Mouse (Mus musculus): ENCODE results near the gene Hist1h3g. TPM values are rescaled to one million over a fixed set of nuclear protein-coding genes. Genes with fewer than 3 reads are reported as not detected.
"Not testable (repeated sequence)": the region's sequence is repeated elsewhere in the genome, so short reads cannot be mapped to it uniquely, and the experiment has no call there.

The Hist1h3g gene
- polyA plus RNA-seq, 1 experiment from 2014 or later, result 4.1 TPM

DNA sequence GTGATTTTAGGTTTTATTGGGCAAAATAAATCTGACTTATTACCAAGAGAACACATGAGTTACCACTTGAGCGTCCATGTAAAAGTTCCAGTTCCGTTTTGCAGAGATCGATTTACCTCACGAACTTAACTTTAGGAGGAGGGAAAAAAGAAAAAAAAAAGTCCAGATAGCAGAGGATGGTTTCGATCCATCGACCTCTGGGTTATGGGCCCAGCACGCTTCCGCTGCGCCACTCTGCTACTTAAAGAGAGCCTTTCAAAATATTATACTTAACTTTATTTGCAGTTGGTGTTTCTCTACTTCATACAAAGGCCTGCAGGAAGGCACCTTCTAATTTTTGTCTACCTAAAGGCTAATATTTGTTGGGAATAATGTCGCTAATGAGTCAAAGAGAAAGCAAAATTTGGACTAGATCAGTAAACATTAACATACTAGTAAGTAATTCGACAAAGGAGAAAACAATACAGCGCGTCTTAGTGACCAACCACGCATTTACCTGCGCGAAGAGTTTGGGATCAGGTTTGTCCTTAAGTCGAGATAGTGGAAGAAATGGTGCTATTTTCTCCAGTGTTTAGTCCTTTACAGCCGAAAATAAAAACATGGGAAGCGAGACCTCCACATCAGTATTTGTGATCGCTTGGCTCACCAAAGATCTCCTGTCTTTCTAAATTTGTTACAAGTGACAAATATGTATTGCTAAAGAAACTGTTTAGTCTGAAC lies 4.9 kb upstream of the Hist1h3g start:
- Histone ChIP-seq H3K36me3 (ENCODE audit: control insufficient read depth, insufficient read depth, low read length) (no peaks in the 10 kb centered on the region), H3K9ac (ENCODE audit: low read depth, low read length) (peak overlapping the region; percentile 79), H3K4me2 (ENCODE audit: low read depth, low read length) (peak overlapping the region; percentile 78), H3K4me1 (ENCODE audit: control insufficient read depth, insufficient read depth, low read length) (peaks cover 21% of the 10 kb centered on the region), H3K27me3 (replicated peaks; ENCODE audit: control insufficient read depth, insufficient read depth, low read length) (no peaks in the 10 kb centered on the region), H3K27ac (replicated peaks; ENCODE audit: low read depth, low read length) (peak overlapping the region; percentile 99), H3K9me3 (ENCODE audit: control insufficient read depth, low read length) (no peaks in the 10 kb centered on the region), H3K4me3 (ENCODE audit: low read depth, low read length) (peak overlapping the region; percentile 56)
- DNase-seq (ENCODE audit: low spot score) (peak; percentile 68), ATAC-seq (ENCODE audit: low read depth) (no peak)
- under 1% methylated on average over 20 of the region's 20 CpGs for WGBS

- ATAC-seq (ENCODE audit: low read depth) (peak; percentile 84), DNase-seq (ENCODE audit: low spot score) (peak; percentile 98)
- peaks cover 23% of the 10 kb centered on the region for H3K4me1 ChIP-seq (ENCODE audit: control insufficient read depth, insufficient read depth, low read length)
- peak within 1 kb of the TSS; percentile 78 for H3K4me2 ChIP-seq (ENCODE audit: low read depth, low read length)
- H3K9me3 ChIP-seq (ENCODE audit: control insufficient read depth, low read length), result no peaks in the 10 kb centered on the region
- H3K9ac ChIP-seq (ENCODE audit: low read depth, low read length), result peak within 1 kb of the TSS; percentile 79
- H3K27ac ChIP-seq (replicated peaks; ENCODE audit: low read depth, low read length), result peak within 1 kb of the TSS; percentile 99
- H3K27me3 ChIP-seq (replicated peaks; ENCODE audit: control insufficient read depth, insufficient read depth, low read length), result no peaks in the 10 kb centered on the region
- no peaks in the 10 kb centered on the region for H3K36me3 ChIP-seq (ENCODE audit: control insufficient read depth, insufficient read depth, low read length)
- peak within 1 kb of the TSS; percentile 56 for H3K4me3 ChIP-seq (ENCODE audit: low read depth, low read length)
- WGBS, result under 1% methylated on average over 43 of the region's 70 CpGs
These were observed 4.0 kb upstream of the Hist1h3g start, which contains the start of gene Hist1h4h for GRCm38 (mm10) chr13:23530901-23531875. Hist1h4h (plus strand) TSS chr13:23531050.

DNA sequence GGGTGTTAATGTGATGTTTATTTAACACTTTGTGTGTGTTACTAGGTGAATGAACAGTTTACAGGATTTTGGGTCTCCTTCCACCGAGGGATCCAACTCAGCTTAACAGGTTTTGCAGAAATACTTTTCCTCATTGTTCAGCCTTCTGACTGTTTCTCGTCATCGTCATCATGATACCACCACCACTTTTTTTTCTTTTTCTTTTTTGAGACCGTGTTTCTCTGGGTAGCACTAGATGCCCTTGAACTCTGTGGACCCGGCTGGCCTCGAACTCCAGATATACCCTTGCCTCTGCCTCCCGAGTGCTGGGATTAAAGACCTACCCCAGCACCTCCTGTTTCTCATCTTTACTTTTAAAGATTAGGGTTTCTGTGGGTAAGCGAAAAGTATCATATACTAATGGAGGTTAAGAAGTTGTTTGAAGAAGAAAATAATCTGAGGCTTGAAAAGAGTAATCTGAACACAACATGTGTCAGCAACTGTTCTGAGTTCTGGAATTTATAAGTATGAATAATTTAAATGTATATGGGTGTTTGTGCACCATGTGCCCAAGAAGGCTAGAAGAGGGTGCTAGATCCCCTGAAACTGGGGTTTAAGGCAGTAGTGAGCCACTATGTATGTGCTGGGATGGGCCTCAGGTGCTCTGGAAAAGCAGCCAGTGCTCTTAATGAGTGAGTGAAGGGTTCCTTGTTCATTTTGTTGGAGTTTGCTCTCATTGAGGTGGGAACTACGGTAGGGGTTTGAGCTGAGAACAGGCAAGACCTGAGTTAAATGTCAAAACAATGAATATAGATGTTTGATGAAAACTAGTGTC lies 2.8 kb upstream of the Hist1h3g start:
- Histone ChIP-seq H3K4me3 (ENCODE audit: low read depth, low read length) (peak overlapping the region; percentile 56), H3K27ac (replicated peaks; ENCODE audit: low read depth, low read length) (peak overlapping the region; percentile 99), H3K4me2 (ENCODE audit: low read depth, low read length) (peak overlapping the region; percentile 78), H3K36me3 (ENCODE audit: control insufficient read depth, insufficient read depth, low read length) (no peaks in the 10 kb centered on the region), H3K9ac (ENCODE audit: low read depth, low read length) (peak overlapping the region; percentile 79), H3K27me3 (replicated peaks; ENCODE audit: control insufficient read depth, insufficient read depth, low read length) (no peaks in the 10 kb centered on the region), H3K9me3 (ENCODE audit: control insufficient read depth, low read length) (no peaks in the 10 kb centered on the region), H3K4me1 (ENCODE audit: control insufficient read depth, insufficient read depth, low read length) (peaks cover 34% of the 10 kb centered on the region)
- no peak for DNase-seq (ENCODE audit: low spot score)
- no peak for ATAC-seq (ENCODE audit: low read depth)
- WGBS, result 18% methylated on average over 9 of the region's 9 CpGs

- peak within 1 kb of the TSS; percentile 78 for H3K4me2 ChIP-seq (ENCODE audit: low read depth, low read length)
- 0% methylated on average over 22 of the region's 53 CpGs for WGBS
- DNase-seq (ENCODE audit: low spot score) (peak; percentile 97), ATAC-seq (ENCODE audit: low read depth) (peak; percentile 45)
- H3K27me3 ChIP-seq (replicated peaks; ENCODE audit: control insufficient read depth, insufficient read depth, low read length); H3K36me3 ChIP-seq (ENCODE audit: control insufficient read depth, insufficient read depth, low read length); H3K9me3 ChIP-seq (ENCODE audit: control insufficient read depth, low read length): not testable (repeated sequence)
- H3K27ac ChIP-seq (replicated peaks; ENCODE audit: low read depth, low read length), result peak within 1 kb of the TSS; percentile 99
- peaks cover 34% of the 10 kb centered on the region for H3K4me1 ChIP-seq (ENCODE audit: control insufficient read depth, insufficient read depth, low read length)
- peak within 1 kb of the TSS; percentile 79 for H3K9ac ChIP-seq (ENCODE audit: low read depth, low read length)
- H3K4me3 ChIP-seq (ENCODE audit: low read depth, low read length), result peak within 1 kb of the TSS; percentile 56
These were observed 1.5 kb upstream of the Hist1h3g start, which contains the start of gene Hist1h2af for GRCm38 (mm10) chr13:23533560-23534367. Hist1h2af (plus strand) TSS chr13:23533906.

GRCm38 (mm10) chr13:23534368-23535131 lies 672 bp upstream of the Hist1h3g start:
- peak overlapping the region; percentile 90 for H3K27ac ChIP-seq (replicated peaks; ENCODE audit: low read depth, low read length)
- peak overlapping the region; percentile 56 for H3K4me3 ChIP-seq (ENCODE audit: low read depth, low read length)
- H3K4me2 ChIP-seq (ENCODE audit: low read depth, low read length), result peak overlapping the region; percentile 78
- H3K9me3 ChIP-seq (ENCODE audit: control insufficient read depth, low read length), result no peaks in the 10 kb centered on the region
- no peak for ATAC-seq (ENCODE audit: low read depth)
- peaks cover 29% of the 10 kb centered on the region for H3K4me1 ChIP-seq (ENCODE audit: control insufficient read depth, insufficient read depth, low read length)
- peak overlapping the region; percentile 79 for H3K9ac ChIP-seq (ENCODE audit: low read depth, low read length)
- 2% methylated on average over 15 of the region's 15 CpGs for WGBS
- H3K36me3 ChIP-seq (ENCODE audit: control insufficient read depth, insufficient read depth, low read length), result no peaks in the 10 kb centered on the region
- H3K27me3 ChIP-seq (replicated peaks; ENCODE audit: control insufficient read depth, insufficient read depth, low read length), result no peaks in the 10 kb centered on the region
- no peak for DNase-seq (ENCODE audit: low spot score)

DNA sequence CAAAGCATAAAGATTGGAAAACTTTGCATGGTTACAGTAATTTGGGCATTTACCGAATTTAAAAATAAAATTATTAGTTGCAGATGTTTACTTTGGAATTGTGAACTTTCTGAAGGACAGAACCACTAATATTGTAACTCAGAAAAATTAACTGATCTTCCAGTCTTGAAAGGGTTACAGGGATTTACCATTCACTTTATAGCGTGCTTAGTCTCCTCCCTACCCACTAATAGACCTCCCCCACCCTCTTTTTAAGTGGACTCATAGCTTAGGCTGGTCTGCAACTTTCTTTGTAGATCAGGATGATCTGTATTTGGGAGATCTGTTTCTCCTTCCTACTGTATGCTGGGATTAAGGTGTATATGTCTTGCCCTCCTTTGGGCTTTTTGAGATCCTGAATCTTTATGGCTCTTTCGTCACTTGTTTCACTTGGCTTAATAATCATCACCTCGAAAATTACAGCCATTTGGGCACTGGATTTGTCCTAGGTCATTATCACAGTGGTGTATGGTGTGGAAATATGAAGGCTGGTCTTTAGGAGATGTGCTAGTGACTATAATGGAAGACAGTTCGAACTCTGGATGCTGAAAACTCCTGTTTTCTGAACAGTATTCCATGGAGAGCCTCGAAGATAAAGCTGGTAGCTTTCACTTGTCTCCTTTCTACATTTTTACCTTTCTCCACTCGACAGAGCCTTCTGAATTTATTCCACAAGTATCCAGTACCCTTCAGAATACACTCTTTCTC lies 1.0 kb downstream of the Hist1h3g start:
- Histone ChIP-seq H3K4me3 (ENCODE audit: low read depth, low read length) (peak overlapping the region; percentile 56), H3K9me3 (ENCODE audit: control insufficient read depth, low read length) (no peaks in the 10 kb centered on the region), H3K4me1 (ENCODE audit: control insufficient read depth, insufficient read depth, low read length) (peaks cover 29% of the 10 kb centered on the region), H3K4me2 (ENCODE audit: low read depth, low read length) (peak overlapping the region; percentile 78), H3K9ac (ENCODE audit: low read depth, low read length) (peak overlapping the region; percentile 70), H3K27me3 (replicated peaks; ENCODE audit: control insufficient read depth, insufficient read depth, low read length) (no peaks in the 10 kb centered on the region), H3K36me3 (ENCODE audit: control insufficient read depth, insufficient read depth, low read length) (no peaks in the 10 kb centered on the region), H3K27ac (replicated peaks; ENCODE audit: low read depth, low read length) (peak overlapping the region; percentile 90)
- ATAC-seq (ENCODE audit: low read depth), result no peak
- WGBS, result 18% methylated on average over 7 of the region's 7 CpGs
- peak; percentile 33 for DNase-seq (ENCODE audit: low spot score)
